ENCODE assay signal across 8 mouse cellular contexts in the genomic region with DNA sequence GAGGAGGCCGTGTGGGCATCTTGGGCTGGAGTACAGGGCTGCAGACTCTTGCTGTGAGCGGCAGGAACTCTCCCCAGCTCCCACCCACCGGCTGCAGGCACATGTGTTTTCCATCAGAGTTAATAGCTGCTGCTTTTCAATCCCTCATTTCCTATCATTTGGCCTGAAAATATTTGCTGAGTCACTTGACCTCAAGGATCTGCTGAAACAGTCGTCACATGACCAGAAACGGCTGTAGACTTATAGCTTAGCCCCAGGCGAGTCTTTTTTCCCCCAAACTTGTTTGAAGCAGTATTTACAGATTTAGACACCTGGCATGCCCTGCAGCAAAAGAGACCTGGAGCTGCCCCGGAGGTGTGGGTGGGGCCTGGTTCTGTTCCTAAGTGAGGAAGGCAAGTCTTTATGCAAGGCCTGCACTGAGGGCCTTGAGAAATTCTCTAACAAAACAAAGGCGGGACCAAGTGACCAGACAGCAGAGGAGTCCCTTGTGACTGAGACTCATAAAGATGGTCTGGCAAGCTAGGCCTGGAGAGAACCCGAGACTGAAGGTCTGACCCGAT. TPM values are rescaled to one million over a fixed set of nuclear protein-coding genes. Genes with fewer than 3 reads are reported as not detected.
DNase-seq lines count a peak whose midpoint lies in the region; ATAC-seq and TF ChIP-seq lines count a peak whose summit lies in the region.

No protein-coding gene starts in this region.

- peak; percentile 41 for DNase-seq in adrenal gland, postnatal 10 days
- peak; percentile 16 to 35 for DNase-seq in kidney, adult 8-10 months
- peak; percentile 59 for DNase-seq in lung, postnatal 25 days (ENCODE audit: low spot score)
- DNase-seq in frontal cortex, postnatal 14 days (ENCODE audit: low spot score in 2 of 2): no peak
- DNase-seq in c-Kit-positive CD71-positive TER-119-positive erythroid progenitor cells, embryonic 14.5 days (ENCODE audit: low spot score): no peak
- no peak for DNase-seq in thymus, postnatal 10 days (ENCODE audit: low spot score in 2 of 2)

- peaks cover 67% of the 10 kb centered on the region for H3K4me1 ChIP-seq in E14TG2a.4 (replicated peaks; ENCODE audit: low read depth, low read length)

- peak overlapping the region; percentile 50 for H3K4me3 ChIP-seq in E14TG2a.4 (replicated peaks; ENCODE audit: low read length)

- H3K9me3 ChIP-seq in E14TG2a.4 (ENCODE audit: low read length): peaks cover 20% of the 10 kb centered on the region

- TF ChIP-seq CTCF in E14TG2a.4 (conservative IDR thresholded peaks at IDR 0.05; ENCODE audit: low read length): no peak

- no peaks in the 10 kb centered on the region for H3K36me3 ChIP-seq in E14TG2a.4 (ENCODE audit: insufficient read depth, low read length)

- ATAC-seq in granulocyte monocyte progenitor cell, adult 5-6 weeks (replicated peaks; ENCODE audit: poor library complexity, severe bottlenecking): peak; percentile 26

- H3K27me3 ChIP-seq in E14TG2a.4 (ENCODE audit: insufficient read depth, low read length): no peaks in the 10 kb centered on the region

RNA-seq across cellular contexts. Expression of gene Slc44a3, which starts 44.9 kb away (rescaled TPM):
- total RNA-seq in adrenal gland, postnatal 10 days (2021): 10 to 100 TPM; 19.8 to 22.8 TPM
- not detected in 2 replicates for total RNA-seq in granulocyte monocyte progenitor cell, adult 5-6 weeks (2014; fragmentation: Nextera tagmentation)
- total RNA-seq in granulocyte monocyte progenitor cell, adult 5-6 weeks (2017): not detected in 2 replicates

Comparison
In these comparisons a context has a peak if more than half of its experiments do, and no peak if none do; other contexts are left out.
1. DNase-seq: peak in adrenal gland, postnatal 10 days (single experiment), kidney, adult 8-10 months (2 of 2) and lung, postnatal 25 days (single experiment); none in frontal cortex, postnatal 14 days (0 of 2), c-Kit-positive CD71-positive TER-119-positive erythroid progenitor cells, embryonic 14.5 days (single experiment) and thymus, postnatal 10 days (0 of 2).
2. RNA of gene Slc44a3, which starts 44.9 kb away (total RNA-seq): 19.8 to 22.8 TPM in adrenal gland, postnatal 10 days; not detected in granulocyte monocyte progenitor cell, adult 5-6 weeks; every median in the first group is over 10 times any median in the second.